Mouse (Mus musculus) embryonic facial prominence, embryonic 15.5 days (tissue): ENCODE results near the gene Cpvl. TPM values are rescaled to one million over a fixed set of nuclear protein-coding genes. Genes with fewer than 3 reads are reported as not detected.

Source experiments
- ATAC-seq: fragments of 200-750 bp; cut with Nextera tagmentation; 2 replicates; pipeline ENCODE4 v1.8.0; 2017; ENCODE audit warnings: low read depth, moderate TSS enrichment; ENCODE audit not compliant: insufficient number of reproducible peaks, low FRiP score, low TSS enrichment
- H3K27ac ChIP-seq: fragments of 300-500 bp; sonication (generic); replicated peaks from 2 replicates; pipeline ENCODE4 v1.5.1; 2015; ENCODE audit warnings: mild to moderate bottlenecking, inconsistent platforms
- H3K27me3 ChIP-seq: fragments of 300-500 bp; sonication (generic); 2 replicates; pipeline ENCODE4 v1.6.1; 2015; ENCODE audit warnings: inconsistent platforms
- H3K36me3 ChIP-seq: fragments of 300-500 bp; sonication (generic); 2 replicates; pipeline ENCODE4 v1.6.1; 2015; ENCODE audit warnings: mild to moderate bottlenecking, inconsistent platforms
- H3K4me1 ChIP-seq: fragments of 300-500 bp; sonication (generic); 2 replicates; pipeline ENCODE4 v1.6.1; 2015; ENCODE audit warnings: inconsistent platforms
- H3K4me2 ChIP-seq: fragments of 300-500 bp; sonication (generic); replicated peaks from 2 replicates; pipeline ENCODE4 v1.6.1; 2015; ENCODE audit warnings: mild to moderate bottlenecking, inconsistent platforms
- H3K4me3 ChIP-seq: fragments of 300-500 bp; sonication (generic); replicated peaks from 2 replicates; pipeline ENCODE4 v1.5.1; 2015; ENCODE audit warnings: mild to moderate bottlenecking, inconsistent platforms
- H3K9ac ChIP-seq: fragments of 300-500 bp; sonication (generic); 2 replicates; pipeline ENCODE4 v1.6.1; 2015; ENCODE audit warnings: inconsistent platforms
- H3K9me3 ChIP-seq: fragments of 300-500 bp; sonication (generic); replicated peaks from 2 replicates; pipeline ENCODE4 v1.6.1; 2016; ENCODE audit warnings: inconsistent platforms
- WGBS: fragments of 180-500 bp; shearing (Covaris S2); methylation state at CpG from one replicate; pipeline ENCODE4 v1.1.7; 2015; 5-methylcytosine and 5-hydroxymethylcytosine counted together
- polyA plus RNA-seq: library from polyadenylated mRNA; unstranded; fragments of >200 nt; fragmentation: Nextera tagmentation; extraction: Ambion mirVana; gene quantifications from 2 replicates; pipeline ENCODE4 v1.2.1, GENCODE M21; 2015

The Cpvl gene
- polyA plus RNA-seq, 1 experiment from 2014 or later, result not detected

GRCm38 (mm10) chr6:53906051-53906462 lies 72.4 kb downstream of the Cpvl start:
- Histone ChIP-seq H3K27ac (no peak overlapping the region), H3K4me1 (peaks cover 25% of the 10 kb centered on the region), H3K9me3 (no peaks in the 10 kb centered on the region), H3K36me3 (no peaks in the 10 kb centered on the region), H3K27me3 (no peaks in the 10 kb centered on the region), H3K9ac (no peak overlapping the region), H3K4me3 (no peak overlapping the region), H3K4me2 (no peak overlapping the region)
- 74% methylated on average over 1 of the region's 1 CpGs for WGBS
- no peak for ATAC-seq

DNA sequence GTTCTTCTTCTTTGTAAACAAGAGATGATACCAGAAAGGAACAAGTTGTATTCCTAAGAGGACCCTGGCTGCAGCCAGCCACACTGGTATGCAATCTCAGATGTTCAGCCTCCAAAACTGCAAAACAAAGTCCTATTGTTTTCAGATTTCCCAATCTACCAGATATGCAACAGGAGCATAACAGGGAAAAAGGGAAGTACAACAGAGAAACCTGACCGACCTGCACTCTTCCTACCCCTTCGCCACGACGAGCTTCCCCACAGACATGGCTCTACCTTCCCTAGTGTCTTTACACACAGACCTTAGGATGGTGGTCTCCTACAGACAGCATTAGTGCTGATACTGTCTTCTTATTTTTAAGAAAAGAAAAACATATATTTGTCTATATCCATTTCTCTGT lies 72.9 kb downstream of the Cpvl start:
- Histone ChIP-seq H3K36me3 (no peaks in the 10 kb centered on the region), H3K4me3 (no peak overlapping the region), H3K4me1 (peaks cover 25% of the 10 kb centered on the region), H3K27me3 (no peaks in the 10 kb centered on the region), H3K27ac (no peak overlapping the region), H3K4me2 (no peak overlapping the region), H3K9me3 (no peaks in the 10 kb centered on the region), H3K9ac (no peak overlapping the region)
- no peak for ATAC-seq
- WGBS, result 73% methylated on average over 4 of the region's 4 CpGs

GRCm38 (mm10) chr6:53904703-53905395 lies 73.6 kb downstream of the Cpvl start:
- ATAC-seq, result no peak
- 86% methylated on average over 4 of the region's 4 CpGs for WGBS
- H3K27ac ChIP-seq, result no peak overlapping the region; the same call in 1 of the 2 replicates
- no peaks in the 10 kb centered on the region for H3K27me3 ChIP-seq
- H3K36me3 ChIP-seq, result no peaks in the 10 kb centered on the region
- no peaks in the 10 kb centered on the region for H3K9me3 ChIP-seq
- no peak overlapping the region for H3K9ac ChIP-seq
- peaks cover 25% of the 10 kb centered on the region for H3K4me1 ChIP-seq
- no peak overlapping the region for H3K4me3 ChIP-seq
- H3K4me2 ChIP-seq, result no peak overlapping the region

DNA sequence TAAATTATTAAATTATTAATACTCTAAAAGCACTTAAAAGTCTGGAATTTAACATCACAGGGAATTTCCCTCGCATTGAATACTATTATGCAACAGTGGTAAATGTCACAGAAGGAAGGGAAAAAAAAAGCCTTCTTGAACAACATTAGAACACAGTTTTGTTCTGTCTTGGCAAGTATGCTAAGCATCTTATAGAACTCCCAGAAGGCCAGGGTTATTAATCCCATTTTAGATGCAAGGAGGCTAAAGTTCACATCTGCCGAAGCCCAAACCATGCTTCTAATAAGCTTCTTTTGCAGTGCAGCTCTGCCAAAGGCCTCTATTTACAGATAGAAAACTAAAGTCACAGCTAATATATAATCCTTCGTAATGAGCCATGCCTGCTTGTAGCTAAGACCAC lies 74.3 kb downstream of the Cpvl start:
- 45% methylated on average over 3 of the region's 3 CpGs for WGBS
- ATAC-seq, result no peak
- no peaks in the 10 kb centered on the region for H3K9me3 ChIP-seq
- H3K27me3 ChIP-seq, result no peaks in the 10 kb centered on the region
- no peak overlapping the region for H3K9ac ChIP-seq
- no peak overlapping the region for H3K4me2 ChIP-seq
- H3K36me3 ChIP-seq, result no peaks in the 10 kb centered on the region
- no peak overlapping the region; the same call in 1 of the 2 replicates for H3K27ac ChIP-seq
- H3K4me1 ChIP-seq, result peaks cover 25% of the 10 kb centered on the region
- no peak overlapping the region for H3K4me3 ChIP-seq

GRCm38 (mm10) chr6:53901741-53902140 lies 76.7 kb downstream of the Cpvl start:
- H3K9ac ChIP-seq, result no peak overlapping the region
- no peak overlapping the region for H3K4me2 ChIP-seq
- peaks cover 31% of the 10 kb centered on the region for H3K4me1 ChIP-seq
- no peak overlapping the region for H3K27ac ChIP-seq
- no peak for ATAC-seq
- H3K27me3 ChIP-seq, result no peaks in the 10 kb centered on the region
- H3K4me3 ChIP-seq, result no peak overlapping the region
- H3K36me3 ChIP-seq, result no peaks in the 10 kb centered on the region
- H3K9me3 ChIP-seq, result no peaks in the 10 kb centered on the region
- 47% methylated on average over 8 of the region's 8 CpGs for WGBS

- WGBS, result 37% methylated on average over 7 of the region's 7 CpGs
- Histone ChIP-seq H3K4me1 (peaks cover 14% of the 10 kb centered on the region; the same call in 1 of the 2 replicates), H3K27ac (no peak overlapping the region), H3K4me3 (no peak overlapping the region), H3K27me3 (no peaks in the 10 kb centered on the region), H3K4me2 (no peak overlapping the region), H3K36me3 (no peaks in the 10 kb centered on the region), H3K9ac (no peak overlapping the region), H3K9me3 (no peaks in the 10 kb centered on the region)
- no peak for ATAC-seq
Observed at GRCm38 (mm10) chr6:53897872-53898464, 80.5 kb downstream of the Cpvl start.

DNA sequence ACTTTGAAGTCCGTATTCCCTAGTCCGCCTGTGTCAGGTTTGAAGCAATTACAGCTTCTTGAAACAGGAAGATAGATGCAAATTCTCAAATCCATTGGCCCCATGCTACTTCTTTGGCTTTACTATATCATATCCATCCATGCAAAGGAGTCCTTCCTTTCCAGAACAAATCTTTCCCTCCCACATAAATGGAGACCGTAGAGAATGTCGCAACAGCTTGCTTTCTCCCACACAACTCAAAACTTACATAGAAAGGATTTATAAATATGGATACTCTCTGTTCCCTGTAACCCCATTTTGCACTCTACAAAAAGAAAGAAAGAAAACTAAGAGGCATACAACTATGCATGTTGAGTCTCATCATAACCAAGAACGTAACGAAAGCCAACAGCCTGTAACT lies 81.3 kb downstream of the Cpvl start:
- Histone ChIP-seq H3K4me1 (peaks cover 12% of the 10 kb centered on the region; the same call in 1 of the 2 replicates), H3K27me3 (no peaks in the 10 kb centered on the region), H3K9me3 (no peaks in the 10 kb centered on the region), H3K4me3 (no peak overlapping the region), H3K36me3 (no peaks in the 10 kb centered on the region), H3K4me2 (no peak overlapping the region), H3K9ac (no peak overlapping the region), H3K27ac (no peak overlapping the region)
- 86% methylated on average over 6 of the region's 6 CpGs for WGBS
- ATAC-seq, result no peak

DNA sequence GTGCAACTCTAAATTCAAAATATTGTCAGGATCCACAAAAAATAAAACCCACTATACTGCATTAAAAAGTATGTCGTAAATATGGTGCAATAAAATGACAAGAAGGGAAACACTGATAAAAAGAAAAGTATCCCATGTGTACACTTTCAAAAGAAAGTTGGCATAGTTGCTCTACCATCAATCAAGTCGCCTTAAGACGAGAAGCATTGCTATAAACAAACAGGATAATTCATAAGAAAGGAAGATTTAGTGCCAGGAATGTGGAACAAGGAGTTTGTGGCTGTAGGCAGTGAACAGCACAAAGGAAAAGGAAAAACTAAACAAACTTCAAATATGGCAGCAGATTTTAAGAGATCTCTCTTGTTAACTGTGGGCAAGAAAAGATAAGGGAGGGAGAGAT lies 84.7 kb downstream of the Cpvl start:
- H3K9ac ChIP-seq, result no peak overlapping the region
- 64% methylated on average over 3 of the region's 3 CpGs for WGBS
- H3K27ac ChIP-seq, result no peak overlapping the region
- no peaks in the 10 kb centered on the region for H3K9me3 ChIP-seq
- H3K27me3 ChIP-seq, result no peaks in the 10 kb centered on the region
- no peak overlapping the region for H3K4me3 ChIP-seq
- peaks cover 7% of the 10 kb centered on the region; the same call in 1 of the 2 replicates for H3K4me1 ChIP-seq
- no peak overlapping the region for H3K4me2 ChIP-seq
- no peak for ATAC-seq
- H3K36me3 ChIP-seq, result no peaks in the 10 kb centered on the region

DNA sequence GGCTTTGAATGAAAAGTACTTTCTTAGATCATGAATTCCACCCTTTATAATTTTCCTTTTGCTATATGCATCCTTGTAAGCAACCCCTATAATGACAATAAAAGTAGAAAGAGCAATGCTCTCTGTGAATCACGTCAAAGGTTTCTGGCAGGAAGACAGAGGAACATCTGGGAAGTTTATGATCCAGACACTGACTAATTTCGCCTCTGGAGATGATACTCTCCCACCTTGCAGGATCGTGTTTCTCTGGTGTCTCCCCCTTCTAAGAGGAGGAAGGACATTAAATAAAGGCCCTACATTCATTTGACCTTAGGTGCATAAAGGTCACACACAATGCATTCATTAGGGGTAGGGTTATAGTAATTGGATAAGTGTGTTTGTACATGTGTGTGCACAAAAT lies 87.4 kb downstream of the Cpvl start:
- Histone ChIP-seq H3K4me1 (no peaks in the 10 kb centered on the region), H3K36me3 (no peaks in the 10 kb centered on the region), H3K4me3 (no peak overlapping the region), H3K9me3 (no peaks in the 10 kb centered on the region), H3K4me2 (no peak overlapping the region), H3K27ac (no peak overlapping the region), H3K27me3 (no peaks in the 10 kb centered on the region), H3K9ac (no peak overlapping the region)
- 33% methylated on average over 3 of the region's 3 CpGs for WGBS
- no peak for ATAC-seq

DNA sequence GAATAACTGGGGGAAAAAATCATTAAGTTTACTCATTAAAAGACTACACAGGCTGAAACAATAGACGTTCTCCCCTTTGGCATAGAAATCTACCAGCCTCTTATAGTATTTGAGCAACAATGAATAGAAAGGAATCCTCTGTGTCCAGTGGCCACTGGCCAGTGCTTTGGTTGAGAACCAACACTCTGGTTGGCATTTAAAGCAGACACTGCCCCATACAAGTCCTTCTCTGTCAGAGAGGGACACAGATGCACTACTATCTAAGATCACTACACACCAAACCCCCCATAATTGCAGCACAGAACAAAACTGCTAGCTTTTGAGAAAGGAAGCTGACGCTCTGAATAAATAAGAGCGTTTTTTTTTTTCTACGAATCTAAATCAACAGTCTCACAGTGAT lies 93.5 kb downstream of the Cpvl start:
- no peak overlapping the region for H3K4me2 ChIP-seq
- H3K27me3 ChIP-seq, result no peaks in the 10 kb centered on the region
- no peak overlapping the region for H3K9ac ChIP-seq
- H3K4me1 ChIP-seq, result peaks cover 13% of the 10 kb centered on the region
- no peaks in the 10 kb centered on the region for H3K9me3 ChIP-seq
- H3K36me3 ChIP-seq, result no peaks in the 10 kb centered on the region
- H3K4me3 ChIP-seq, result no peak overlapping the region
- H3K27ac ChIP-seq, result no peak overlapping the region
- 70% methylated on average over 4 of the region's 4 CpGs for WGBS
- ATAC-seq, result no peak

DNA sequence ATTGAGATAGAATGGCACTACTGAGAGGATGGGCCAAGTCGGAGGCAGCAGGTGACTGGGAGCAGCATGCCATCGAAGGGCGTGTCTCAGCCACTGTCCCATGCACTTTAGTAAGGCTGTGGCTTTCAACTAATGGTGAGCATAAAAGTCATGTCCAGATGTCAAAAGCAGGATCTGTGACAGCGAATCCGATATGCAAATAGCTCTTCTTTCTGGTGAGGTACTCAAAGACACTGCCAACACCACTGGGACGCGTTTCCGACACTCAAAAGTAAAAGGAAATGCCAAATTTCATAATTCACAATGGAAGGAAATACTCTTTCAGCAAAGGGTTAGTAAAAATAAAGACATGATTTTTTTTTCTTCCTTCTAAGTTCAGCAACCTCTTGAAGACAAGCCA lies 94.0 kb downstream of the Cpvl start:
- Histone ChIP-seq H3K9ac (no peak overlapping the region), H3K9me3 (no peaks in the 10 kb centered on the region), H3K27ac (no peak overlapping the region), H3K36me3 (no peaks in the 10 kb centered on the region), H3K4me1 (peaks cover 13% of the 10 kb centered on the region), H3K27me3 (no peaks in the 10 kb centered on the region), H3K4me3 (no peak overlapping the region), H3K4me2 (no peak overlapping the region)
- WGBS, result 88% methylated on average over 8 of the region's 8 CpGs
- no peak for ATAC-seq

GRCm38 (mm10) chr6:53883405-53883804 lies 95.1 kb downstream of the Cpvl start:
- H3K4me2 ChIP-seq, result no peak overlapping the region
- WGBS, result 45% methylated on average over 7 of the region's 7 CpGs
- no peak overlapping the region for H3K9ac ChIP-seq
- peaks cover 13% of the 10 kb centered on the region for H3K4me1 ChIP-seq
- ATAC-seq, result no peak
- no peak overlapping the region for H3K27ac ChIP-seq
- no peak overlapping the region for H3K4me3 ChIP-seq
- no peaks in the 10 kb centered on the region for H3K36me3 ChIP-seq
- no peaks in the 10 kb centered on the region for H3K9me3 ChIP-seq
- no peaks in the 10 kb centered on the region for H3K27me3 ChIP-seq
